Mouse (Mus musculus) liver, embryonic 13.5 days (tissue): ENCODE data around the gene Secisbp2. TPM values are rescaled to one million over a fixed set of nuclear protein-coding genes. Genes with fewer than 3 reads are reported as not detected.
"Not testable (repeated sequence)": the region's sequence is repeated elsewhere in the genome, so short reads cannot be mapped to it uniquely, and the experiment has no call there.

Source experiments
- ATAC-seq: fragments of 200-750 bp; cut with Nextera tagmentation; 2 replicates; pipeline ENCODE4 v1.8.0; 2017; ENCODE audit warnings: low read depth, mild to moderate bottlenecking, moderate number of reproducible peaks, moderate library complexity
- DNase-seq: peaks from one replicate; pipeline ENCODE4 v3.0.0; 2022
- H3K27ac ChIP-seq: fragments of 300-500 bp; sonication (generic); 2 replicates; pipeline ENCODE4 v1.5.1; 2015; ENCODE audit warnings: moderate library complexity, mild to moderate bottlenecking, inconsistent platforms
- H3K27me3 ChIP-seq: fragments of 300-500 bp; sonication (generic); 2 replicates; pipeline ENCODE4 v1.6.1; 2015; ENCODE audit warnings: mild to moderate bottlenecking, inconsistent platforms
- H3K36me3 ChIP-seq: fragments of 300-500 bp; sonication (generic); 2 replicates; pipeline ENCODE4 v1.6.1; 2015; ENCODE audit warnings: mild to moderate bottlenecking, inconsistent platforms
- H3K4me1 ChIP-seq: fragments of 300-500 bp; sonication (generic); replicated peaks from 2 replicates; pipeline ENCODE4 v1.6.1; 2015; ENCODE audit warnings: inconsistent platforms
- H3K4me2 ChIP-seq: fragments of 300-500 bp; sonication (generic); 2 replicates; pipeline ENCODE4 v1.6.1; 2015; ENCODE audit warnings: inconsistent platforms, mild to moderate bottlenecking, moderate library complexity
- H3K4me3 ChIP-seq: fragments of 300-500 bp; sonication (generic); replicated peaks from 2 replicates; pipeline ENCODE4 v1.5.1; 2015; ENCODE audit warnings: mild to moderate bottlenecking, inconsistent platforms
- H3K9ac ChIP-seq: fragments of 300-500 bp; sonication (generic); 2 replicates; pipeline ENCODE4 v1.6.1; 2015; ENCODE audit warnings: mild to moderate bottlenecking, inconsistent platforms
- H3K9me3 ChIP-seq: fragments of 300-500 bp; sonication (generic); replicated peaks from 2 replicates; pipeline ENCODE4 v1.6.1; 2016; ENCODE audit warnings: inconsistent platforms
- WGBS: fragments of 180-500 bp; shearing (Covaris S2); methylation state at CpG from one replicate; pipeline ENCODE4 v1.1.7; 2015; ENCODE audit not compliant: insufficient replicate concordance; 5-methylcytosine and 5-hydroxymethylcytosine counted together
- polyA plus RNA-seq: library from polyadenylated mRNA; unstranded; fragments of >200 nt; fragmentation: Nextera tagmentation; extraction: Ambion mirVana; gene quantifications from 2 replicates; pipeline ENCODE4 v1.2.1, GENCODE M21; 2015

The Secisbp2 gene
- polyA plus RNA-seq, 1 experiment from 2014 or later: 21.0 TPM

DNA sequence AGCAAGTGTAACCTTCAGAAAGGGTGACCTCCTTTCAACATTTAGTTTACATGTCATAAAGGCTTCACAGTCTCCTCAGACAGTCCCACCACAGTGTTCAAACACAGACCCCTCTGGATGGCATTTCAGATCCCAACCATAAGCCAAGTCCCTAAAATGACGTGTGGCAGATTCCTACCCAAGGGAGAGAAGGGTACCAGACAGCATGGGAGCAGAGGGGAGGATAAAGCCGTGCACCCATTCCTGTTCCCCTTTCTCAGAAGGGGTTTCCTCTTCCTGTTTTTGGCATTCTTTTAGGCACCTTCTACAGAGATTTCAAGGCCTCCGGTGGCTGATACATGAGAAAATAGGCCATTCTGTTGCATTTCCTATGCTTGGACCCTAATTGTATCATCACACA, 6.6 kb downstream of the Secisbp2 start:
- no peak overlapping the region for H3K27ac ChIP-seq
- no peak overlapping the region for H3K9ac ChIP-seq
- H3K4me2 ChIP-seq: no peak overlapping the region
- DNase-seq (no peak), ATAC-seq (no peak)
- H3K4me1 ChIP-seq: peaks cover 6% of the 10 kb centered on the region; the same call in 1 of the 2 replicates
- peaks cover 99% of the 10 kb centered on the region for H3K36me3 ChIP-seq
- H3K27me3 ChIP-seq: no peaks in the 10 kb centered on the region
- H3K9me3 ChIP-seq: no peaks in the 10 kb centered on the region
- no peak overlapping the region for H3K4me3 ChIP-seq
- WGBS: 61% methylated on average over 3 of the region's 3 CpGs

DNA sequence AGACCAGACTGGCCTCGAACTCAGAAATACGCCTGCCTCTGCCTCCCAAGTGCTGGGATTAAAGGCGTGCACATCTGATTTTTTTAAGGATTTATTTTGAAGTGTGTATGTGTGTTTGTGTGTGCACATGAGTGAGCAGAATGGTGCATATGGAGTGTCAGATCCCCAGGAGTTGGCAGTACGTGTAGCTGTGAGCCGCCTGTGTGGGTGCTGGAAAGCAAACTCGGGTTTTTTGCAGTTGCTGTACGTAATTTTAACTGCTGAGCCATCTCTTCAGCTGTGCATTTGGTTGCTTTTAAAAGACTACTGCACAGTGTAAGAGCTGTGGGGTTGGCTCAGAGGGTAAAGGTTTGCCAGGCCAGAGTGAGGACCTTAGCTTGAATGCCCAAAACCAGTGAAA, 8.1 kb downstream of the Secisbp2 start:
- peaks cover 97% of the 10 kb centered on the region for H3K36me3 ChIP-seq
- WGBS: 89% methylated on average over 7 of the region's 7 CpGs
- ATAC-seq: no peak

DNA sequence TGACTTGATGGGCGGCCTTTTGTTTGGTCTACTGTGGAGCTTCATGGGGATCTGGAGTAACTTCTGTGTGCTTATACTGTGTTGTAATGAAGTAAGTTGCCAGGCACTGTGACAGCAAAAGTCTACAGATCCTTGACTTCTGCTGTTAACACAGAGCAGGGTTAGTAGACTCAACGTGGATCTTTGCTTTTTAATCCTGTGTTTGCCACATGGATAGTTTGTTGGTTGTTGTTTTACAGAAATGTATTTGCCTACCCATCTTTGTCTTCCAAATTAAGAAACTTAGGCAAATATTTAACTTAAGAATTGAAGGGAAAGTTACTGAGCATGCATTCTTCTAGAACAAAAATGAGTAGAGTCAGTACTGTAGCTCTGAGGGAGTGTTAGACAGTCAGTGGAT, 12.1 kb downstream of the Secisbp2 start:
- no peak for ATAC-seq
- H3K4me2 ChIP-seq: no peak overlapping the region
- no peak for DNase-seq
- no peaks in the 10 kb centered on the region for H3K9me3 ChIP-seq
- no peak overlapping the region for H3K27ac ChIP-seq
- H3K27me3 ChIP-seq: no peaks in the 10 kb centered on the region
- H3K4me3 ChIP-seq: no peak overlapping the region
- H3K36me3 ChIP-seq: peaks cover 97% of the 10 kb centered on the region
- no peaks in the 10 kb centered on the region for H3K4me1 ChIP-seq
- H3K9ac ChIP-seq: no peak overlapping the region
- WGBS: 82% methylated on average over 2 of the region's 2 CpGs

More for the DNA sequence above, 8.1 kb downstream of the Secisbp2 start:
- H3K9ac ChIP-seq: no peak overlapping the region
- no peak overlapping the region for H3K4me3 ChIP-seq
- DNase-seq: no peak
- H3K4me1 ChIP-seq: no peaks in the 10 kb centered on the region
- no peaks in the 10 kb centered on the region for H3K27me3 ChIP-seq
- no peak overlapping the region for H3K27ac ChIP-seq
- H3K4me2 ChIP-seq: no peak overlapping the region
- no peaks in the 10 kb centered on the region for H3K9me3 ChIP-seq

DNA sequence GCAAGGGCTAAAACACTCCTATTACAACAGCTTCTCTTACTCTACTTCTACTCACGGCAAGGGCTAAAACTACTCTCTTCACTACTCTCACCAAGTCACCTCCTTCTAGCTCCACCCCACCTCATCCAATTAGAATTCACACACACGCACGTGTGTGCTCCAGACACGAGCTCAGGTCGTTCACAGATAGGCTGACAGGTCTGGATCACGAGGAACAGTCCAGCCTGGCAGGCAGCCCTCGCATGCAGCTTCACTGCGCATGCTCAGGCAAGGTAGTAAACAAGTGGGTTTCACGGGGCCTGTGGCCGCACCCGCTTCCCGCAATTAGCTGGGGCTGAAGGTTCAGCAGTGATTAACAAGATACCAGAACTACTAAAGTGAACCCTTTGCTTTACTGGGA, 16.7 kb downstream of the Secisbp2 start:
- not testable (repeated sequence) for H3K4me2 ChIP-seq, H3K4me1 ChIP-seq, H3K27ac ChIP-seq, H3K9ac ChIP-seq, ATAC-seq, H3K4me3 ChIP-seq, DNase-seq, H3K9me3 ChIP-seq, H3K27me3 ChIP-seq
- WGBS: 85% methylated on average over 12 of the region's 12 CpGs
- peaks cover 93% of the 10 kb centered on the region for H3K36me3 ChIP-seq

DNA sequence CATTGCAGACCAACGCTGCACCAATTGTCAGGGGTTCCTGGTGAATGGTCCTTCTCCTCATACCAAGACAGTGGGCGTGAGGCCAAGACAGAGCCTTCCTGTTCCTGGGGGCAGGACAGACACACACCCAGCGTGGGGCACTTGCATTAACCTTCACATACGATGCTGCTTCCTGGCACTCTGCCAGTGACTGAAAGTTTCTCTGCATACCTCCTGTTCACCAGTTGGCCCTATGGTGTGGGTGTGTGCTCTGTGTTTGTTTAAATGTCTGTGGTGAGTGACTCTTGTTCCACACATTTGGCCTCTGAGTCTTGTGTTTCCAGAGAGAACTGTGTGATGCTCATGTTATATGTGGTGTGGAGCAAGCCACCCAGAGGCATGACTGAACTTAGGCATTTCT, 25.1 kb downstream of the Secisbp2 start:
- Histone ChIP-seq H3K4me2 (no peak overlapping the region), H3K36me3 (peaks cover 95% of the 10 kb centered on the region), H3K4me1 (peaks cover 40% of the 10 kb centered on the region), H3K9ac (no peak overlapping the region), H3K27ac (peak overlapping the region; percentile 53), H3K9me3 (no peaks in the 10 kb centered on the region), H3K27me3 (no peaks in the 10 kb centered on the region), H3K4me3 (no peak overlapping the region)
- ATAC-seq: no peak
- WGBS: 74% methylated on average over 4 of the region's 4 CpGs
- no peak for DNase-seq

DNA sequence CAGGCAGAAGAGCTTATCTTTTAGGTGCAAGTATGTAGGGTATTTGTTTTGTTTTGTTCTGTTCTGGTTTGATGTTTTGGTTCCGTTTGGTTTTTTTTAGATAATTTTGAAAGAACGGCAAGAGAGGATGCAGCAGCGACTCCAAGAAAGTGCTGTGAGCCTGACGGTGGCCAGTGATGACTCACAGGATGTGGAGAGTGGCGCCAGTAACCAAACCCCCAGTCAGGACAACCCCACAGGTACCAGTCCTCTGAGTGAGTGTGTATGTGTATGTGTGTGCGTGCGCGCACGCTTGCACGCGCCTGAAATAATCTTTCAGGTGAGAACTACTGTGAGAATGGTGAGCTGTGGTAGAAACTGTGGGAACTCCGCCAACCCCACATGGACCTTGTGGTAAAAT, 25.5 kb downstream of the Secisbp2 start:
- no peak for ATAC-seq
- WGBS: 74% methylated on average over 12 of the region's 12 CpGs
- Histone ChIP-seq H3K4me2 (peak overlapping the region; percentile 41; the same call in 1 of the 2 replicates), H3K4me1 (peaks cover 40% of the 10 kb centered on the region), H3K27me3 (no peaks in the 10 kb centered on the region), H3K27ac (peak overlapping the region; percentile 74), H3K9ac (peak overlapping the region; percentile 47; the same call in 1 of the 2 replicates), H3K4me3 (no peak overlapping the region), H3K9me3 (no peaks in the 10 kb centered on the region), H3K36me3 (peaks cover 95% of the 10 kb centered on the region)
- DNase-seq: no peak

DNA sequence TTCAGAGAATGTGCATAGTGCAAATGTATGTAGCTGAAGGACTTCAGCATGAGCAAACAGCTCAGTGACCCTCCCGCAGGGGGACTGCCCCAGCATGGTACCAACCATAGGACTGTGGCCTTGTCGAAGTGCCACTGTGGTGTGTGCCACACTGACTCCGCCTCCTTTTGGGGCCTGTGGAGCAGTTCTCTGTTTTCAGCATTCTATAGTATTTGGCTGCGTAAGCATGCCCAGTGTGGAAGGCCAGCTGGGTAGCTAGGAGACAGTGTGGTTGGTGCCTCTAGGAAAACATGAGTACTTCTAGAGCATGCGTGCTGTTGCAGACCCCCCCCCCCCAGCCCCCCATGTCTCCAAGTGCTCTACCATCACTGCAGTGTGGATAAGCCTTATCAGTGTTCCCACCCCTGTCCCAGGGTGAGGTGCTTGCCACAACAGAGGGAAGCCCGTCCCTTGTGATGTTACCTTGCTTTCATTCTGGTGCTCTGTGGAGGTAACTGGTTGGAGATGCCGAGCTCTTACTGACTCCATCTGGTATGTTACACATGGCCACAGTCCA, 26.2 kb downstream of the Secisbp2 start:
- peak; percentile 90 for ATAC-seq
- peak; percentile 53 for DNase-seq
- 31% methylated on average over 7 of the region's 7 CpGs for WGBS
- H3K4me2 ChIP-seq: peak overlapping the region; percentile 41
- peaks cover 40% of the 10 kb centered on the region for H3K4me1 ChIP-seq
- no peaks in the 10 kb centered on the region for H3K27me3 ChIP-seq
- H3K36me3 ChIP-seq: peaks cover 98% of the 10 kb centered on the region
- H3K4me3 ChIP-seq: no peak overlapping the region
- H3K9me3 ChIP-seq: no peaks in the 10 kb centered on the region
- peak overlapping the region; percentile 74 for H3K27ac ChIP-seq
- peak overlapping the region; percentile 47 for H3K9ac ChIP-seq

DNA sequence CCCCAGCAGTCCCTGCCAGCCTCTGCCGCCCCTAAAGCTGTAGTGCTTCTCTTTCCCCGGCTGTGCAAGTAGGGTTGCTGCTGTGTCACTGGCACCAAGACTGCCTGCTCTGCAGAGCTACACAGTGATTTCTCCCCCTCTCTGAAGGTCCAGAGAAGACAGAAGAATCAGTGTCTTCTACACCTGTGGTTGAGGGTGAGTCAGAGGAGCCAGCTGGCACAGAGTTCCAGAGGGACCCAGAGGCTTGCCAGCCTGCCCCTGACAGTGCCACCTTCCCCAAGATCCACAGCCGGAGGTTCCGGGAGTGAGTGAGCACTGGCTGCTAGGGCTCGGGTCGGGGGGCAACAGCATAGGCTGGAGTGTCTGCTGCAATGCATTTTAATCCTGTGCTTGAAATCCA, 27.2 kb downstream of the Secisbp2 start:
- 87% methylated on average over 6 of the region's 6 CpGs for WGBS
- Histone ChIP-seq H3K4me1 (peaks cover 40% of the 10 kb centered on the region), H3K27ac (no peak overlapping the region), H3K27me3 (no peaks in the 10 kb centered on the region), H3K36me3 (peaks cover 100% of the 10 kb centered on the region), H3K4me2 (no peak overlapping the region), H3K9me3 (no peaks in the 10 kb centered on the region), H3K4me3 (no peak overlapping the region), H3K9ac (no peak overlapping the region)
- DNase-seq (no peak), ATAC-seq (no peak)

DNA sequence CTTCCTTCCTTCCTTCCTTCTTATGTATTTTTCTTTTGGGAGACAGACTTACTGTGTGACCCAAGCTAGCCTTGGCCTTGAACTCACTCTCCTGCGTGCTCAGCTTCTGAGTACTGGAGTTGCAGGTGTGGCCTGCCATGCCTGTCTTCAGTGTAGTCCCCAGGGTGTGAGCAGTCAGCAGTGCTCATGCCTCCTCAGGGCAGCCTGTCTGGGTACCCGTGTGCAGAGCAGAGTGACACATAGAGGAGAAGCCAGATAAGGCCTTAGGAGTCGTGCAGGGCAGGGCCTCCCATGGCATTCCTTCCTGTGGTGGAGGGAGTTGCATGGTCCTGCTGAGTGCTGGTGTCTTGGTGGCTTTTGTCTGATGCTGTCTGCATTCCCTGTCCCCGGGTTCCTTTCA, 27.8 kb downstream of the Secisbp2 start:
- ATAC-seq: peak; percentile 60
- no peaks in the 10 kb centered on the region for H3K27me3 ChIP-seq
- WGBS: 48% methylated on average over 4 of the region's 4 CpGs
- no peak for DNase-seq
- no peak overlapping the region for H3K4me2 ChIP-seq
- no peak overlapping the region for H3K27ac ChIP-seq
- H3K9ac ChIP-seq: no peak overlapping the region
- no peak overlapping the region for H3K4me3 ChIP-seq
- peaks cover 99% of the 10 kb centered on the region for H3K36me3 ChIP-seq
- H3K9me3 ChIP-seq: no peaks in the 10 kb centered on the region
- peaks cover 44% of the 10 kb centered on the region for H3K4me1 ChIP-seq

DNA sequence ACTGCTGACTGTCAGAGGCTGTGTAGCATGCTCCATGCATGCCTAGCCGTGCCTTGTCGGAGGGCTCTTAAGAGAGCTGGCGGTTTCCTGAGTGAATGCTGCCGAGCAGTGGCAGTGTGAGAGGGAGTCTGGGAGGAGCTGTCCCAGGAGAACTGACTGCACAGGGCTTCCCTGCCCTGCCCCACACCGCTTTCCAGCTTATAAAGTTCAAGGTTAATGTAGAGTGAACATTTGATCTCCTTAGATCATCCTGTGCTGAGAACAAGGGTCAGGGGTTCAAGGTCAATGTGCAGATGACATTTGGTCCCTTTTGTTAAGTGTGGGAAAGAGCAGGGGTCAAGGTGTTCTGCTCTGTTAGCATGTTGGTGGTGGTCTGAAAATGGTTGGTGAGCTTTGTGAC, 29.6 kb downstream of the Secisbp2 start:
- H3K4me2 ChIP-seq: no peak overlapping the region
- no peak overlapping the region for H3K9ac ChIP-seq
- no peaks in the 10 kb centered on the region for H3K27me3 ChIP-seq
- H3K27ac ChIP-seq: no peak overlapping the region
- WGBS: 81% methylated on average over 5 of the region's 5 CpGs
- no peak overlapping the region for H3K4me3 ChIP-seq
- H3K9me3 ChIP-seq: no peaks in the 10 kb centered on the region
- peaks cover 99% of the 10 kb centered on the region for H3K36me3 ChIP-seq
- DNase-seq (no peak), ATAC-seq (no peak)
- H3K4me1 ChIP-seq: peaks cover 58% of the 10 kb centered on the region

DNA sequence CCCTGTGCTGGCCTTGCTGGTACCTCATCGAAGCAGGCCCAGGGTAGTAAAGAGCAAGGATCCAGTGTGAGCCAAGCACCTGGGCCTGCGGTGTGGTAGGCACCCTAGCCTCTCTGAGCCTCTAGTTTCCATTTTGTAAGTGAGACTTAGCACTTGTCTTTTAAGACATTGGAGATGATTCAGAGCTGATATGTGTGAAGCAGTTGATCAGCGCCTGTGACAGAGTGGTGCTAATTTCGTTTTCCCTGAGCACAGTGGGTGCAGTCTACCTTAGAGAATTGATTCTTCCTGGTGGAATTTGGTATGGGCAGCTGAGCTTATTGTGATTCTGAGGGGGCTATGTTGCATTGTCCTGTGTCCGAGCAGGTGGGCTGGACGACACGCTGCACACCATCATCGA, 30.1 kb downstream of the Secisbp2 start:
- H3K4me1 ChIP-seq: peaks cover 58% of the 10 kb centered on the region
- no peak overlapping the region for H3K4me2 ChIP-seq
- no peak overlapping the region for H3K4me3 ChIP-seq
- no peak overlapping the region for H3K27ac ChIP-seq
- H3K36me3 ChIP-seq: peaks cover 99% of the 10 kb centered on the region
- DNase-seq (no peak), ATAC-seq (no peak)
- no peaks in the 10 kb centered on the region for H3K9me3 ChIP-seq
- WGBS: 92% methylated on average over 8 of the region's 8 CpGs
- H3K9ac ChIP-seq: no peak overlapping the region
- no peaks in the 10 kb centered on the region for H3K27me3 ChIP-seq

DNA sequence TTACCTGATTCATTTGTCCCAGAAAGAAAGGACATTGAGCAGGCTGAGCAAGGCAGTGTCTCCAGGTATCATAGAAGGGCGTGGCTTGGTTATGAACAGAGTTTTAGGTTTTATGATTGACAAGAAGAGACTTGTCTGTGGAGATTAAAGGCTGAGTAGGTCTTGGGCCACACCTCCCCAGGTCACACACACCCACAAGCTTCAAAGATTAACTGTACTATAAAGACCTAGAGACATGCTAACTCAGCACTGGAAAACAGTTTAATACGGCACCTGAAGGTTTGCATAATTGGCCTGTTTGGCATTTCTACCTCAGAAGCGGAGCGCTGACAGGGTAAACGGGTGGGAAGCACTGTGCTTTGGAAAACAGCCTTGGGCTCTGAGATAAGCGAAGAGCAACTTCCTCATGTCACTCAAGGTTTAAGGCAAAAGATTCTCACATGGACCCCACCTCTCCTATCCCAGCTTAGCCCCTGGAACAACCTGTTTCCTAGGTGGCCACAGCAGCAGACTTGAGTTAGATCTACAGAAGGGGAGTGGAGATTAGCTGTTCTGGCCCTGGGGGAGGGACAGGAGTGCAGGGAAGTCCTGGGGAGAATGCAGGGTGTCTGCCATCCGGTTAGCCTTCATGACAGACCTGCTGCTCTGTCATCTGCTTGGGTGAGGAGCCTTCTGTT, 33.9 kb downstream of the Secisbp2 start:
- Histone ChIP-seq H3K36me3 (peaks cover 90% of the 10 kb centered on the region), H3K27me3 (no peaks in the 10 kb centered on the region), H3K4me2 (no peak overlapping the region), H3K9ac (no peak overlapping the region), H3K27ac (peak overlapping the region; percentile 43; the same call in 1 of the 2 replicates), H3K4me1 (peaks cover 48% of the 10 kb centered on the region), H3K4me3 (no peak overlapping the region), H3K9me3 (no peaks in the 10 kb centered on the region)
- WGBS: 33% methylated on average over 7 of the region's 7 CpGs
- DNase-seq: no peak
- peak; percentile 63 for ATAC-seq
